Mouse (Mus musculus): ENCODE results near the gene Fcor. TPM values are rescaled to one million over a fixed set of nuclear protein-coding genes. Genes with fewer than 3 reads are reported as not detected.

The Fcor gene
- polyA plus RNA-seq, 1 experiment from 2014 or later = 15.1 TPM

DNA sequence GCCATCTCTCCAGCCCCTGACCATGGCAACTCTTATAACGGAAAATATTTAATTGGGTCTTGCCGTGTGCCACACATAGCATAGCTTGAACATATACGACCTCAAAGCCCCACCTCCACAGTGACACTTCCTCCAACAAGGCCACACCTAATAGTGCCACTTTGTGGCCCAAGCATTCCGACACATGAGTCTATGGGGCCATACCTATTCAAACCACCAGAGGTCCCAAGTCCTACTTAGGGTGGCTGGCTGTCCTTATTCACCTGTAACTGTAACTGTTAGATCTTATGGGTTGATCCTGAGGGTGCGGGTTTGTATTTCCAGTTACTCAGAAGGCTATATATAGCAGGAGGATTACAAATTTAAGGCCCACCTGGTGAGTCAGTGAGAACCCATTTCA, 44.1 kb downstream of the Fcor start:
- DNase-seq (ENCODE audit: low spot score) = no peak
- Histone ChIP-seq H3K27ac (no peak overlapping the region), H3K27me3 (ENCODE audit: insufficient read depth, poor library complexity, severe bottlenecking) (peaks cover 12% of the 10 kb centered on the region), H3K4me1 (peaks cover 12% of the 10 kb centered on the region), H3K36me3 (0 out of 2 replicates have a peak, but pooled peaks cover 3% of the 10 kb centered on the region), H3K9me3 (no peaks in the 10 kb centered on the region), H3K4me3 (no peak overlapping the region)
- 30% methylated on average over 5 of the region's 5 CpGs for WGBS

- no peaks in the 10 kb centered on the region for H3K9me3 ChIP-seq
- H3K27me3 ChIP-seq (ENCODE audit: insufficient read depth, poor library complexity, severe bottlenecking) = peaks cover 12% of the 10 kb centered on the region
- no peak overlapping the region for H3K4me3 ChIP-seq
- 58% methylated on average over 5 of the region's 5 CpGs for WGBS
- DNase-seq (ENCODE audit: low spot score) = no peak
- peaks cover 13% of the 10 kb centered on the region for H3K4me1 ChIP-seq
- H3K27ac ChIP-seq = no peak overlapping the region
- 0 out of 2 replicates have a peak, but pooled peaks cover 3% of the 10 kb centered on the region for H3K36me3 ChIP-seq
Measured at GRCm38 (mm10) chr8:3626971-3627370, 45.2 kb downstream of the Fcor start.

DNA sequence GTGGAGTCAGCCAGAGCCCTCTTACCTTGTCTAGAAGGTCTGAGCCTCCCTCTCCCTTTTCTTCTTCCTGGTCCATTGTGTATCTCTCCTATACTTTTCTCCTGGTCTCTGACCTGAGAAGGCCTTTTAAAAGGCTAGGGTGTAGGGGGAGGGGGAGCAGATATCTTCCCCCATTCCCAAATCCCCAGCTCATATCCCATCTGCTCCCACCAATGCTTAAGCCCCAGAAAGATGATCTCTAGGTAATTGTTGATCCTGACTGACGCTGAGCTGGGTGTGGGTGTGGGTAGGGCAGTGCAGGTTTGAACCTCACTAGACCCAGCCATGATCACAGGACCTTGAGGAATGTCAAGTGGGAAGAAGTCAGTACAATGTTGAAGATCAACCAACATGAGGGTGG, 46.7 kb downstream of the Fcor start, which contains the start of gene Pcp2:
TSS of gene Pcp2 (minus strand) at position 101 of the 400 bp plus-strand sequence.
- H3K27me3 ChIP-seq (ENCODE audit: insufficient read depth, poor library complexity, severe bottlenecking) = peaks cover 12% of the 10 kb centered on the region

GRCm38 (mm10) chr8:3622119-3622518, 50.0 kb downstream of the Fcor start:
- Histone ChIP-seq H3K27me3 (ENCODE audit: insufficient read depth, poor library complexity, severe bottlenecking) (no peaks in the 10 kb centered on the region), H3K9me3 (no peaks in the 10 kb centered on the region), H3K4me3 (peak overlapping the region; percentile 93), H3K36me3 (peaks cover 19% of the 10 kb centered on the region), H3K4me1 (peaks cover 17% of the 10 kb centered on the region), H3K27ac (no peak overlapping the region)
- 63% methylated on average over 8 of the region's 8 CpGs for WGBS
- no peak for DNase-seq (ENCODE audit: low spot score)

More for the DNA sequence above, 46.7 kb downstream of the Fcor start, which contains the start of gene Pcp2:
- H3K9me3 ChIP-seq = no peaks in the 10 kb centered on the region
- no peak within 1 kb of the TSS for H3K4me3 ChIP-seq
- DNase-seq (ENCODE audit: low spot score) = no peak
- peaks cover 7% of the 10 kb centered on the region for H3K4me1 ChIP-seq
- 75% methylated on average over 1 of the region's 1 CpGs for WGBS
- no peak within 1 kb of the TSS for H3K27ac ChIP-seq
- 0 out of 2 replicates have a peak, but pooled peaks cover 3% of the 10 kb centered on the region for H3K36me3 ChIP-seq

DNA sequence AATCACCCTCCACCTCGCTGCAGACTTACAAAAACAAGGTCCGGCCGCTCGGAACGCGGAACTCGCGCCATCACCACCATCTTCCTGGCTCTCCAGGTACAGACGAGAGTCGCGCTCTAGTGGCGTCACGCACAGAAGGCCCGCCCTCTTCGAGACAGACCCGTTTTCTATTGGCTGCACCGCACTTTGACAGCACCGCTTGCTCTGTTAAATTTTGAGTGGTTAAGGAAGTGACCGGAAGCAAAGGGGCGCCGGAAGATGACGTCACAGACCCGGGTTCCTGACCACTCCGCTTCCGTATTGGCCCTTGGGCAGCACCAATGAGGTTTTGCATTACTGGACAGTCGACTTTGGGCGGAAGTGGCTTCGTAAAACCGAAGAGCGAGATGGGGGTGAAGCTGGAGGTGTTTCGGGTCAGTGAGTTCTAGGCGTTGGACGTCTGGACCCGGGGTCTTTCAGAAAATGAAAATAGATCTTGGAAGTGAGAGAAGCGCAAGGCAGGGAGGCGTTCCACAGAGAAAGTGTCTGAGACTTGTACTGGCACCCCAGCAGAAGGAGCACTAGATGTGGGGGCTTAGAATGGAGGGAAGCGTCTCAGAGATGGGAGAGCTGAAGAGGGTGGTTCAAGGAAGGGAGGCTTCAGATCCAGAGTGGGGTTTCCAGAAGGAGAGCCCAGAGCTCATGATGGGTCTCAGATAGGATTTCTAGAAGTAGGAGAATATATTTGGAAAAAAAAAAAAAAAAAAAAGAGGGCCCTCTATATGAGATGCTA, 50.8 kb downstream of the Fcor start, which contains the start of the genes Xab2 and Pet100:
TSS of gene Xab2 (minus strand) at position 118 of the 772 bp plus-strand sequence.
TSS of gene Pet100 (plus strand) at position 350 of the 772 bp plus-strand sequence.
- Histone ChIP-seq H3K4me1 (peaks cover 17% of the 10 kb centered on the region), H3K27ac (peak within 1 kb of the TSS; percentile 87), H3K36me3 (peaks cover 25% of the 10 kb centered on the region), H3K4me3 (peak within 1 kb of the TSS; percentile 93), H3K27me3 (ENCODE audit: insufficient read depth, poor library complexity, severe bottlenecking) (no peaks in the 10 kb centered on the region), H3K9me3 (no peaks in the 10 kb centered on the region)
- peak; percentile 100 for DNase-seq (ENCODE audit: low spot score)
- under 1% methylated on average over 37 of the region's 37 CpGs for WGBS

Other genes with a start within 250 kb of the Fcor start
- gene Pex11g, start 204.7 kb downstream of the Fcor start, polyA plus RNA-seq (2016; fragmentation: Nextera tagmentation; extraction: Ambion mirVana) = 6.4 and 6.7 TPM in 2 replicates
- gene Tex45, start 201.5 kb downstream of the Fcor start, polyA plus RNA-seq (2016; fragmentation: Nextera tagmentation; extraction: Ambion mirVana) = not detected in 2 replicates
- 35.0 and 41.7 TPM in 2 replicates for gene Zfp358, start 179.2 kb downstream of the Fcor start, polyA plus RNA-seq (2016; fragmentation: Nextera tagmentation; extraction: Ambion mirVana)
- 55.2 and 60.1 TPM in 2 replicates for gene Mcoln1, start 171.9 kb downstream of the Fcor start, polyA plus RNA-seq (2016; fragmentation: Nextera tagmentation; extraction: Ambion mirVana)
- 18.3 and 19.7 TPM in 2 replicates for gene Pnpla6, start 157.0 kb downstream of the Fcor start, polyA plus RNA-seq (2016; fragmentation: Nextera tagmentation; extraction: Ambion mirVana)
- 3.8 and 5.0 TPM in 2 replicates for gene C330021F23Rik, start 104.4 kb downstream of the Fcor start, polyA plus RNA-seq (2016; fragmentation: Nextera tagmentation; extraction: Ambion mirVana)
- gene Camsap3, start 85.1 kb downstream of the Fcor start, polyA plus RNA-seq (2016; fragmentation: Nextera tagmentation; extraction: Ambion mirVana) = 2.3 and 3.9 TPM in 2 replicates
- gene Xab2, start 51.0 kb downstream of the Fcor start, polyA plus RNA-seq (2016; fragmentation: Nextera tagmentation; extraction: Ambion mirVana) = 46.5 and 52.8 TPM in 2 replicates
- gene Pet100, start 50.8 kb downstream of the Fcor start, polyA plus RNA-seq (2016; fragmentation: Nextera tagmentation; extraction: Ambion mirVana) = 89.6 and 94.8 TPM in 2 replicates
- 0.31 TPM in 1 of 2 replicates, not detected in the other for gene Pcp2, start 46.8 kb downstream of the Fcor start, polyA plus RNA-seq (2016; fragmentation: Nextera tagmentation; extraction: Ambion mirVana)
- 79.1 and 81.4 TPM in 2 replicates for gene Stxbp2, start 41.4 kb downstream of the Fcor start, polyA plus RNA-seq (2016; fragmentation: Nextera tagmentation; extraction: Ambion mirVana)
- gene Retn, start 16.6 kb downstream of the Fcor start, polyA plus RNA-seq (2016; fragmentation: Nextera tagmentation; extraction: Ambion mirVana) = 0.15 TPM in 1 of 2 replicates, not detected in the other
- 0.11 TPM in 1 of 2 replicates, not detected in the other for gene Mcemp1, start 6.6 kb downstream of the Fcor start, polyA plus RNA-seq (2016; fragmentation: Nextera tagmentation; extraction: Ambion mirVana)
- 39.3 and 39.5 TPM in 2 replicates for gene Trappc5, start 3.9 kb upstream of the Fcor start, polyA plus RNA-seq (2016; fragmentation: Nextera tagmentation; extraction: Ambion mirVana)
- gene Fcer2a, start 21.8 kb upstream of the Fcor start, polyA plus RNA-seq (2016; fragmentation: Nextera tagmentation; extraction: Ambion mirVana) = 0.12 and 0.24 TPM in 2 replicates
- gene Clec4g, start 48.3 kb upstream of the Fcor start, polyA plus RNA-seq (2016; fragmentation: Nextera tagmentation; extraction: Ambion mirVana) = 4.3 and 7.4 TPM in 2 replicates
- gene Cd209a, start 76.6 kb upstream of the Fcor start, polyA plus RNA-seq (2016; fragmentation: Nextera tagmentation; extraction: Ambion mirVana) = not detected in 2 replicates
- not detected in 2 replicates for gene Cd209e, start 181.9 kb upstream of the Fcor start, polyA plus RNA-seq (2016; fragmentation: Nextera tagmentation; extraction: Ambion mirVana)
- gene Cd209d, start 206.2 kb upstream of the Fcor start, polyA plus RNA-seq (2016; fragmentation: Nextera tagmentation; extraction: Ambion mirVana) = not detected in 2 replicates